Mouse (Mus musculus) heart, embryonic 10.5 days (tissue): ENCODE measurements around the gene Pla2g5. TPM values are rescaled to one million over a fixed set of nuclear protein-coding genes. Genes with fewer than 3 reads are reported as not detected.
A peak's percentile ranks its signal among the peaks of the same experiment; 100 is the strongest.
"Not testable (repeated sequence)": the region's sequence is repeated elsewhere in the genome, so short reads cannot be mapped to it uniquely, and the experiment has no call there.

Experiments
- DNase-seq: peaks from one replicate; pipeline ENCODE4 v3.0.0-alpha.2; 2017; ENCODE audit warnings: low spot score
- H3K27ac ChIP-seq: fragments of 300-500 bp; sonication (generic); 2 replicates; pipeline ENCODE4 v1.5.1; 2016; ENCODE audit warnings: mild to moderate bottlenecking
- H3K27me3 ChIP-seq: fragments of 300-500 bp; sonication (generic); 2 replicates; pipeline ENCODE4 v1.6.1; 2016; ENCODE audit warnings: mild to moderate bottlenecking; ENCODE audit not compliant: poor library complexity, insufficient read depth, severe bottlenecking
- H3K36me3 ChIP-seq: fragments of 300-500 bp; sonication (generic); 2 replicates; pipeline ENCODE4 v1.6.1; 2016; ENCODE audit warnings: mild to moderate bottlenecking, moderate library complexity
- H3K4me1 ChIP-seq: fragments of 300-500 bp; sonication (generic); 2 replicates; pipeline ENCODE4 v1.6.1; 2016; ENCODE audit warnings: mild to moderate bottlenecking
- H3K4me3 ChIP-seq: fragments of 300-500 bp; sonication (generic); 2 replicates; pipeline ENCODE4 v1.5.1; 2016; ENCODE audit warnings: mild to moderate bottlenecking, moderate library complexity
- H3K9me3 ChIP-seq: fragments of 300-500 bp; sonication (generic); 2 replicates; pipeline ENCODE4 v1.6.1; 2016; ENCODE audit warnings: mild to moderate bottlenecking, moderate library complexity
- WGBS: fragments of 180-500 bp; shearing (Covaris S2); methylation state at CpG from one replicate; pipeline ENCODE4 v1.1.7; 2016; 5-methylcytosine and 5-hydroxymethylcytosine counted together
- polyA plus RNA-seq: library from polyadenylated mRNA; unstranded; fragments of >200 nt; fragmentation: Nextera tagmentation; extraction: Ambion mirVana; gene quantifications from 2 replicates; pipeline ENCODE4 v1.2.1, GENCODE M21; 2016

Pla2g5 gene
- polyA plus RNA-seq, 1 experiment from 2014 or later, result 2.1 TPM

GRCm38 (mm10) chr4:138851463-138851862 lies 11.8 kb downstream of the Pla2g5 start:
- H3K27me3 ChIP-seq, result 0 out of 2 replicates have a peak, but pooled peaks cover 4% of the 10 kb centered on the region

GRCm38 (mm10) chr4:138841386-138841785 lies 21.9 kb downstream of the Pla2g5 start:
- no peak for DNase-seq
- H3K4me1 ChIP-seq, result no peaks in the 10 kb centered on the region
- no peaks in the 10 kb centered on the region for H3K36me3 ChIP-seq
- peaks cover 14% of the 10 kb centered on the region; the same call in 1 of the 2 replicates for H3K9me3 ChIP-seq
- no peaks in the 10 kb centered on the region for H3K27me3 ChIP-seq
- H3K4me3 ChIP-seq, result no peak overlapping the region
- H3K27ac ChIP-seq, result no peak overlapping the region
- WGBS, result 82% methylated on average over 7 of the region's 7 CpGs

More at GRCm38 (mm10) chr4:138851463-138851862, 11.8 kb downstream of the Pla2g5 start:
- no peak for DNase-seq
- H3K9me3 ChIP-seq, result no peaks in the 10 kb centered on the region
- 9% methylated on average over 4 of the region's 4 CpGs for WGBS
- no peak overlapping the region for H3K27ac ChIP-seq
- H3K36me3 ChIP-seq, result no peaks in the 10 kb centered on the region
- 0 out of 2 replicates have a peak, but pooled peaks cover 2% of the 10 kb centered on the region for H3K4me1 ChIP-seq
- no peak overlapping the region for H3K4me3 ChIP-seq

- H3K27ac ChIP-seq, result no peak overlapping the region
- H3K4me1 ChIP-seq, result 0 out of 2 replicates have a peak, but pooled peaks cover 2% of the 10 kb centered on the region
- H3K27me3 ChIP-seq, result no peaks in the 10 kb centered on the region
- WGBS, result 80% methylated on average over 8 of the region's 8 CpGs
- H3K4me3 ChIP-seq, result no peak overlapping the region
- no peaks in the 10 kb centered on the region for H3K36me3 ChIP-seq
- peaks cover 14% of the 10 kb centered on the region; the same call in 1 of the 2 replicates for H3K9me3 ChIP-seq
- DNase-seq, result no peak
These were observed 22.6 kb downstream of the Pla2g5 start for GRCm38 (mm10) chr4:138840726-138841125.

- H3K27me3 ChIP-seq, result no peaks in the 10 kb centered on the region
- H3K4me3 ChIP-seq, result no peak overlapping the region
- H3K27ac ChIP-seq, result no peak overlapping the region
- no peaks in the 10 kb centered on the region for H3K36me3 ChIP-seq
- H3K4me1 ChIP-seq, result 0 out of 2 replicates have a peak, but pooled peaks cover 7% of the 10 kb centered on the region
- WGBS, result 75% methylated on average over 6 of the region's 6 CpGs
- DNase-seq, result no peak
- peaks cover 11% of the 10 kb centered on the region; the same call in 1 of the 2 replicates for H3K9me3 ChIP-seq
These were observed 23.5 kb downstream of the Pla2g5 start for GRCm38 (mm10) chr4:138839806-138840205.

- Histone ChIP-seq H3K36me3 (no peaks in the 10 kb centered on the region), H3K27ac (no peak overlapping the region), H3K9me3 (no peaks in the 10 kb centered on the region), H3K4me1 (peaks cover 13% of the 10 kb centered on the region), H3K4me3 (no peak overlapping the region), H3K27me3 (peaks cover 25% of the 10 kb centered on the region)
- 48% methylated on average over 11 of the region's 11 CpGs for WGBS
- no peak for DNase-seq
These were observed 36.1 kb downstream of the Pla2g5 start for GRCm38 (mm10) chr4:138827147-138827546.

GRCm38 (mm10) chr4:138825751-138826567 lies 37.3 kb downstream of the Pla2g5 start:
- 35% methylated on average over 18 of the region's 18 CpGs for WGBS
- H3K27ac ChIP-seq, result no peak overlapping the region
- H3K4me3 ChIP-seq, result no peak overlapping the region
- H3K36me3 ChIP-seq, result no peaks in the 10 kb centered on the region
- no peaks in the 10 kb centered on the region for H3K9me3 ChIP-seq
- no peak for DNase-seq
- peaks cover 25% of the 10 kb centered on the region; the same call in 1 of the 2 replicates for H3K27me3 ChIP-seq
- peaks cover 13% of the 10 kb centered on the region for H3K4me1 ChIP-seq

- DNase-seq, result no peak
- Histone ChIP-seq H3K4me3 (no peak overlapping the region), H3K9me3 (no peaks in the 10 kb centered on the region), H3K27ac (no peak overlapping the region), H3K36me3 (no peaks in the 10 kb centered on the region), H3K4me1 (peaks cover 14% of the 10 kb centered on the region), H3K27me3 (peaks cover 28% of the 10 kb centered on the region)
- 80% methylated on average over 2 of the region's 2 CpGs for WGBS
These were observed 38.6 kb downstream of the Pla2g5 start for GRCm38 (mm10) chr4:138824660-138825059.

GRCm38 (mm10) chr4:138824161-138824560 lies 39.1 kb downstream of the Pla2g5 start:
- WGBS, result 82% methylated on average over 2 of the region's 2 CpGs
- peaks cover 26% of the 10 kb centered on the region for H3K27me3 ChIP-seq

GRCm38 (mm10) chr4:138821036-138821435 lies 42.2 kb downstream of the Pla2g5 start:
- no peaks in the 10 kb centered on the region for H3K9me3 ChIP-seq
- DNase-seq, result no peak
- H3K4me1 ChIP-seq, result peaks cover 21% of the 10 kb centered on the region
- 75% methylated on average over 2 of the region's 2 CpGs for WGBS
- no peak overlapping the region for H3K4me3 ChIP-seq
- no peak overlapping the region for H3K27ac ChIP-seq
- peaks cover 5% of the 10 kb centered on the region; the same call in 1 of the 2 replicates for H3K27me3 ChIP-seq
- H3K36me3 ChIP-seq, result no peaks in the 10 kb centered on the region

More at GRCm38 (mm10) chr4:138824161-138824560, 39.1 kb downstream of the Pla2g5 start:
- H3K27ac ChIP-seq, H3K4me3 ChIP-seq, DNase-seq, H3K36me3 ChIP-seq, H3K9me3 ChIP-seq: not testable (repeated sequence)
- H3K4me1 ChIP-seq, result peaks cover 19% of the 10 kb centered on the region

GRCm38 (mm10) chr4:138819101-138819500 lies 44.2 kb downstream of the Pla2g5 start:
- DNase-seq, result no peak
- peak overlapping the region; percentile 52 for H3K27ac ChIP-seq
- WGBS, result 31% methylated on average over 8 of the region's 8 CpGs

GRCm38 (mm10) chr4:138817736-138818135 lies 45.5 kb downstream of the Pla2g5 start:
- H3K36me3 ChIP-seq, result no peaks in the 10 kb centered on the region
- H3K27ac ChIP-seq, result no peak overlapping the region
- WGBS, result 66% methylated on average over 6 of the region's 6 CpGs
- H3K9me3 ChIP-seq, result no peaks in the 10 kb centered on the region
- H3K4me1 ChIP-seq, result peaks cover 18% of the 10 kb centered on the region
- DNase-seq, result no peak
- H3K27me3 ChIP-seq, result peaks cover 19% of the 10 kb centered on the region
- no peak overlapping the region for H3K4me3 ChIP-seq

More at GRCm38 (mm10) chr4:138819101-138819500, 44.2 kb downstream of the Pla2g5 start:
- H3K4me1 ChIP-seq, result peaks cover 18% of the 10 kb centered on the region
- H3K4me3 ChIP-seq, result peak overlapping the region; percentile 10; the same call in 1 of the 2 replicates
- peaks cover 9% of the 10 kb centered on the region; the same call in 1 of the 2 replicates for H3K27me3 ChIP-seq
- no peaks in the 10 kb centered on the region for H3K36me3 ChIP-seq
- no peaks in the 10 kb centered on the region for H3K9me3 ChIP-seq

GRCm38 (mm10) chr4:138816166-138816565 lies 47.1 kb downstream of the Pla2g5 start:
- WGBS, result 77% methylated on average over 9 of the region's 9 CpGs
- Histone ChIP-seq H3K4me1 (peaks cover 18% of the 10 kb centered on the region), H3K9me3 (no peaks in the 10 kb centered on the region), H3K4me3 (no peak overlapping the region), H3K27ac (no peak overlapping the region), H3K36me3 (no peaks in the 10 kb centered on the region), H3K27me3 (peaks cover 34% of the 10 kb centered on the region)
- DNase-seq, result no peak

- WGBS, result 62% methylated on average over 7 of the region's 7 CpGs
- H3K27me3 ChIP-seq, result peaks cover 31% of the 10 kb centered on the region; the same call in 1 of the 2 replicates
- H3K36me3 ChIP-seq, result no peaks in the 10 kb centered on the region
- H3K4me1 ChIP-seq, result peaks cover 5% of the 10 kb centered on the region; the same call in 1 of the 2 replicates
- H3K9me3 ChIP-seq, result no peaks in the 10 kb centered on the region
- no peak overlapping the region for H3K4me3 ChIP-seq
- H3K27ac ChIP-seq, result no peak overlapping the region
- DNase-seq, result no peak
These were observed 56.3 kb downstream of the Pla2g5 start for GRCm38 (mm10) chr4:138806920-138807541.
